Mouse (Mus musculus) cerebellum, adult 2 months (tissue): ENCODE measurements around the gene Lgmn.
A peak's percentile ranks its signal among the peaks of the same experiment; 100 is the strongest.

Experiments used
- CTCF ChIP-seq: fragments of 200-500 bp; IDR thresholded peaks from 2 replicates; pipeline ENCODE4 v1.5.1; 2011; ENCODE audit warnings: low read depth, mild to moderate bottlenecking, control low read depth, low read length, moderate library complexity, borderline replicate concordance; ENCODE audit not compliant: insufficient read depth
- POLR2A ChIP-seq: fragments of 200-500 bp; IDR thresholded peaks from 2 replicates; pipeline ENCODE4 v1.6.1; 2011; ENCODE audit warnings: low read length, control low read depth, borderline replicate concordance; ENCODE audit not compliant: insufficient read depth

DNA sequence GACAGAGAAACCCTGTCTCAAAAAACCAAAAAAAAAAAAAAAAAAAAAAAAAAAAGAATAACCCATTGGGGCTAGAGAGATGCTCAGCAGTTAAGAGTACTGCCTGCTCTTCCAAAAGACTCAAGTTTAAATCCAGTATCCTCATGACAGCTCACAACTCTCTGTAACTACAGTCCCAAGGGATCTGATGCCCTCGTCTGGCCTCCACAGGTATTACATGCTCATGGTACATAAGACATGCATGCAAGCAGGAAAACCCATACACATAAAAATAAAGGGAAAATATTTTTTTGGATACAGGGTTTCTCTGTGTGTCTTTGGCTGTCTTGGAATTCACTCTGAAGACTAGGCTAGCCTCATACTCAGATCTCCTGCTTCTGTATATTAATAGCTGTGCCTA lies 93.1 kb downstream of the Lgmn start:
- TF ChIP-seq CTCF (peak; percentile 34; the same call in 1 of the 2 replicates), POLR2A (no peak)
